Mouse (Mus musculus): ENCODE measurements at regions not wholly inside any gene's neighbourhood (a gene's known extent, or its start where the extent isn't known, plus 50 kb on each side); places are given as distances from the start of the nearest gene placed in this dataset.

DNA sequence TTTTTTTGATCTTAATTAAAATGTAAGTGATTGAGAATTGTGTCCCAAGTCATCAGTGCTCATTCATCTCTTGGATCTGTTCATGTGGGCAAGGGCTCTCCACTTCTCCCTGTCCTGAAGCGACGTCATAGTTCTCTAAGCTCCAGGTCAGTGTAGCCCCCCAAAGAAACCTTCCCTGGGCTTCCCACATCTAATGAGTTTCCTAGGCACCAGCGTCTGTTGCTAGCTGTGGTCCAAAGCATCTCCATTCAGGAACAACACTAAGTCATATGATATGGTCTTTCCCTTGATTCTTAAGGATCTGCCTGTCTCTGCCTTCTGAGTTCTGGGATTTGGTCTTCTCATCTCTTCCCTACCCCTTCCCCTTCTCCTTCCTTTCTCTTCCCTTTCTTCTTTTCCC, 66.3 kb upstream of the Sox4 start:
- DNase-seq = peak; percentile 51

DNA sequence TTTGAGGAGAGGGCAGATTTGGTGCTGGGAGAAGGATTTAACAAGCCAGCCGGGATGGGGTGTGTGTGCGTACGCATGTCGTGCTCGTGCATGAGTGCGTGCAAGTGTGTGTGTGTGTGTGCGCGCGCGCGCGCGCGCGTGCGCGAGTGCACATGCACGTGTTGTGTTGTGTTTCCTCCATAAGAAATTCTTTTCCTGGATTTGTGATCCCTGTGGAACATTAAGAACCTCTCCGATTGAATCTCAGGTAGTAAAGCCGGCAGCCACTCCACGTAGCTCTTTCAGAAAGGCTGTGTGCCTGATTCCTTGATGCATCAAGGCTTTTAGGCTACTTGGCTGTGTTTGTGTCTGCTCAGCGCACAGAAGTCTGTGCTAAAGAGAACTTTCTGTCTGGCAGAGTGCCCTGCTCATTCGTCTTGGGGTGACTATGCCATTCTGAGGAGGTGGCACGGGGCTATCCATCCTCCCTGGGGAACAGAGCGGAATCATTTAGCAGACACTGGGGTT, 62.7 kb upstream of the Sox4 start:
- no peak for DNase-seq

DNA sequence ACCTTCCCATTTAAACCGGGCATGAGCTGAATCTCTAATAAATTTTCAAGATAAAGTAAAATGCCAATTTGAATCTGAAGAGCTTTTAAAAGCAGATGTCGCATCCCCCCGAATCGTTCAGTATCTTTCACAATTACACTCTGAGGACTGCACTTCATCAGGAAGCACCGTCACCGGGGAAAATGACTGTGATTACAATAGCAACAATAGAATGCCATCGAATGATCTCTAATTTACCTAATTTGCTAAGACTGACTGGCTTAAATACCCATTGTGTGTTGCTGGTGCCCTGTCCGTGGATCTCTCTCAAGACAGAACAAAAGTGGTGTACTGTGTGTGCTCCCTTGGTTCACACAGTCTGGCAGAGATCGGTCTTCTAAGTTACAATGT, 62.1 kb upstream of the Sox4 start:
- no peak for DNase-seq

DNA sequence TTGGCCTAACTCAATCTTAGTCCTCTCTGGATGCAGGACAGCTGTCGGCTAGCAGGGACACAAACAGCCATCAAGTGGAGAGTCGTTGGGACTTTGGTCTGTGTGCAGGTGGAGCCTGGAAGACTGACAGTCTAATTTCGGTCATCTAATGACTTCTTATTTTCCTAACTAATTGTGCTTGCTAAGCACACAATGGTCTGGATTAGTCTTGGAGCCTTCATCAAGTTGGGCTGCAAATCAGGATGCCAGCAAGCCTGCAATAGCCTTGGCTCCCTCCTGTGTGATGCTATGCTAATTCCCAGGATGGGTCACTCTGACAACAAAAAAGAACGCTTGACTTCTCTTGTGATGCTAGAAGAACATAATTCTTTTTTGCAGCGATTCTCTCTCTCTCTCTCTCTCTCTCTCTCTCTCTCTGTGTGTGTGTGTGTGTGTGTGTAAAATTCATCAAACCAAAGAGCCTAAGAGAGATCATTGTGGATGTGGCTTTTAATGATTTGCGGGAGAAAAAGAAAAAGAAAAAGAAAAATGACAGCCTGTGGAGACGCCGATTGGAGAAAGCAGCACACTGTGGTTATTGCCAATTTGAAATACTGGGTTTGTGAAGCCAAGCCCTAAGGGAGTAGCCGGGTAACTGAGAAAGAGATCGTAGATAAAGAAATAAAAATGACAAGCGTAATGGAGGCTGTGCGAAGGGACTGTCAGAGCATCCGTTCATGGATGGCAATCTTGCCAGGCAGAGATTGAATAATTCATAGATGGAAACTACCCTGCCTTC, 61.5 kb upstream of the Sox4 start:
- DNase-seq = no peak

DNA sequence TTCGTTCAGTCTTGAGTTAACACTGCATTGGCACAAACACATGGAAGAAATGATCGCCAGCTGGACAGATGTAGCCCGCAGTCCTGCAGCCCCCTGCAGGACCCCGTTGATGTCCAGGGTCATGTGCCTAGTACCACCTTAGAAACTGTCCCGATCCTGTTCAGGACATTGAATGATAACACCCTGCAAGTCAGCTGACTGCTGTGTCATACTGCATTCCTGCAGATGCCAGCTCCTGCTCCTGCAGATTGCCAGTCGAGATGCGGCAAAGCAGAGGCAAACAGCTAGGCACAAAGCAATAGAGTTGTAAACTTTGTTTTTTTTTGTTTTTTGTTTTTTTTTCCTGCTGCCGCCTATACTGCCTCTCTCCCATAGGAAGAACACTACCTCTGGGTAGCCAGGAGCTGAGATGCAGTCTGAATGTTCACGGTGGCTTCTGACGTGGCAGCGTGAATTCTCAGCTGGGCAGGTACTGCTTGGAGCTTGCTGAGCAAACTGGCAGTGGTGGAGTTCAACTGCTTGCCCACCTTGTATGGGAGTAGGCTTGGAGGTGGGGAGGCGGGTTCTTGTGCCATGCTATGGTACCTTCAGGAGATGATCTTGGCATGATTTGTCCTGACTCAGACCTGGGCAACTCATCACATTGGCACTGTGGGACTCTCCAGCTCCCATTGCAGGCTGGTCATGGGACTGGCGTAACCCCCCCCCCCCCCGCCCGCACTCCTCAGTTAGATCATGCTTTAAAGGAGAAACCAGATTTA, 60.7 kb upstream of the Sox4 start:
- no peak for DNase-seq

DNA sequence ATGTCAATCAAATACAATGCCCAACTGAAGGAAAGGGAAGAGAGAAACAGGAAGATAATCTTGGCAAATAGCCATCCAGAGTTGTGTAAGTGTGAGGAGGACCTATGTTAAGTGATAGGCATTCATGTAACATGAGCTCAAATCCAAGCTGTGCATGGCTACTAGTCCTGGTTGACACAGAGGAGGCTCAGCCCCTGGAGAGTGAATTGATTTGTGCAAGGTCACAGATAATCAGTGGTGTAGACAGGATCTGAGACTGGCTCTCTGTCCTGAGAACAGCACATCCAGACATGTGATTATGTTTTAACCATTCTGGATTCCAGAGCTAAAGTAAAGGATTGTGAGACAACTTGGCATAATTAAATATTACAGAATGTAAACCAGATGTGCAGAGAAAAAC, 53.0 kb upstream of the Sox4 start:
- DNase-seq = no peak
